Mouse (Mus musculus) ES-Bruce4 (cell line): ENCODE data around the gene Vipas39.

Experiments used
- CTCF ChIP-seq: IDR thresholded peaks from one replicate; pipeline ENCODE4 v1.8.1; 2011; ENCODE audit warnings: low read depth, low read length
- EP300 ChIP-seq: IDR thresholded peaks from 2 replicates; pipeline ENCODE4 v1.6.1; 2011; ENCODE audit warnings: low read depth, low read length; ENCODE audit not compliant: insufficient read depth
- POLR2A ChIP-seq: IDR thresholded peaks from one replicate; pipeline ENCODE4 v1.8.1; 2011; ENCODE audit warnings: low read length; ENCODE audit not compliant: insufficient read depth

- TF ChIP-seq POLR2A (no peak), CTCF (no peak), EP300 (no peak)
Measured at GRCm38 (mm10) chr12:87238632-87239031, 27.4 kb downstream of the Vipas39 start, which contains the start of gene Noxred1.
